Mouse (Mus musculus) cerebellum, postnatal 14 days (tissue): ENCODE data around the gene Arid5b.

Experiments used
- DNase-seq, 2 experiments: peaks; one replicate each; pipeline ENCODE4 v3.0.0; 2021; ENCODE audit warnings: mixed read lengths in 2 of 2

Arid5b gene

GRCm38 (mm10) chr10:68134071-68134470 is 144.5 kb downstream of the Arid5b start:
- DNase-seq, result no peak

GRCm38 (mm10) chr10:68132636-68133035 is 145.9 kb downstream of the Arid5b start:
- peak; percentile 49 to 65 for DNase-seq

- DNase-seq, result no peak
Measured at GRCm38 (mm10) chr10:68132154-68132553, 146.4 kb downstream of the Arid5b start.

- DNase-seq, result no peak
Measured at GRCm38 (mm10) chr10:68129651-68130050, 148.9 kb downstream of the Arid5b start.

GRCm38 (mm10) chr10:68129009-68129408 is 149.5 kb downstream of the Arid5b start:
- no peak for DNase-seq

GRCm38 (mm10) chr10:68128441-68128848 is 150.1 kb downstream of the Arid5b start:
- DNase-seq, result no peak

- no peak for DNase-seq
Measured at GRCm38 (mm10) chr10:68127604-68128256, 150.8 kb downstream of the Arid5b start.

GRCm38 (mm10) chr10:68127104-68127503 is 151.4 kb downstream of the Arid5b start:
- DNase-seq, result no peak

- no peak for DNase-seq
Measured at GRCm38 (mm10) chr10:68126551-68126950, 152.0 kb downstream of the Arid5b start.

GRCm38 (mm10) chr10:68125919-68126550 is 152.5 kb downstream of the Arid5b start:
- no peak for DNase-seq

GRCm38 (mm10) chr10:68124985-68125384 is 153.6 kb downstream of the Arid5b start:
- DNase-seq, result no peak

GRCm38 (mm10) chr10:68123446-68123845 is 155.1 kb downstream of the Arid5b start:
- DNase-seq, result no peak

- no peak for DNase-seq
Measured at GRCm38 (mm10) chr10:68121960-68122359, 156.6 kb downstream of the Arid5b start.

- no peak for DNase-seq
Measured at GRCm38 (mm10) chr10:68121251-68121650, 157.3 kb downstream of the Arid5b start.

- no peak for DNase-seq
Measured at GRCm38 (mm10) chr10:68120011-68120410, 158.5 kb downstream of the Arid5b start.

GRCm38 (mm10) chr10:68119285-68119684 is 159.3 kb downstream of the Arid5b start:
- DNase-seq, result peak in 1 of 2 experiments; percentile 22

- DNase-seq, result no peak
Measured at GRCm38 (mm10) chr10:68114955-68115354, 163.6 kb downstream of the Arid5b start.

GRCm38 (mm10) chr10:68113645-68114044 is 164.9 kb downstream of the Arid5b start:
- peak; percentile 28 to 62 for DNase-seq

GRCm38 (mm10) chr10:68112983-68113382 is 165.6 kb downstream of the Arid5b start:
- no peak for DNase-seq

- no peak for DNase-seq
Measured at GRCm38 (mm10) chr10:68110607-68111006, 167.9 kb downstream of the Arid5b start.

GRCm38 (mm10) chr10:68110182-68110581 is 168.4 kb downstream of the Arid5b start:
- DNase-seq, result no peak

GRCm38 (mm10) chr10:68109651-68110050 is 168.9 kb downstream of the Arid5b start:
- no peak for DNase-seq

- no peak for DNase-seq
Measured at GRCm38 (mm10) chr10:68107716-68108115, 170.8 kb downstream of the Arid5b start.

GRCm38 (mm10) chr10:68106351-68106950 is 172.1 kb downstream of the Arid5b start:
- no peak for DNase-seq
